Mouse (Mus musculus): Measurements from ENCODE around the gene Lsm5. TPM values are rescaled to one million over a fixed set of nuclear protein-coding genes. Genes with fewer than 3 reads are reported as not detected.

Gene Lsm5
- total and polyA plus RNA-seq, 3 experiments = 4.2 to 18.0 (median 15.7) TPM

GRCm38 (mm10) chr6:56719071-56719470 is 14.6 kb upstream of the Lsm5 start:
- WGBS = 40% methylated on average over 1 of the region's 1 CpGs
- no peak overlapping the region for H3K9ac ChIP-seq (ENCODE audit: low read depth, low read length)
- H3K27ac ChIP-seq = no peak overlapping the region
- DNase-seq = no peak
- no peaks in the 10 kb centered on the region for H3K79me2 ChIP-seq (replicated peaks; ENCODE audit: control insufficient read depth, insufficient read depth, low read length)
- TF ChIP-seq CTCF (IDR thresholded peaks at IDR 0.05) = no peak
- TF ChIP-seq EP300 (IDR thresholded peaks at IDR 0.05; ENCODE audit: insufficient read depth, low read depth, low read length) = no peak
- TF ChIP-seq POLR2A (IDR thresholded peaks at IDR 0.05; ENCODE audit: insufficient read depth, low read depth, low read length) = no peak
- intact Hi-C loops (cut with DNase I) = loop anchor here (5.0 to 10.0 kb wide), 3 partner anchors 203 to 986 kb away; partner anchors contain the start of genes Lancl2, Nt5c3, Ppm1k and Vmn1r4
- no peaks in the 10 kb centered on the region for H3K27me3 ChIP-seq (ENCODE audit: control insufficient read depth, insufficient read depth, low read length)
- no peaks in the 10 kb centered on the region; the same call in 1 of the 2 replicates for H3K36me3 ChIP-seq (ENCODE audit: control insufficient read depth, insufficient read depth, low read length)
- H3K4me1 ChIP-seq (ENCODE audit: control insufficient read depth, insufficient read depth, low read length) = peaks cover 1% of the 10 kb centered on the region
- no peak overlapping the region for H3K4me3 ChIP-seq

DNA sequence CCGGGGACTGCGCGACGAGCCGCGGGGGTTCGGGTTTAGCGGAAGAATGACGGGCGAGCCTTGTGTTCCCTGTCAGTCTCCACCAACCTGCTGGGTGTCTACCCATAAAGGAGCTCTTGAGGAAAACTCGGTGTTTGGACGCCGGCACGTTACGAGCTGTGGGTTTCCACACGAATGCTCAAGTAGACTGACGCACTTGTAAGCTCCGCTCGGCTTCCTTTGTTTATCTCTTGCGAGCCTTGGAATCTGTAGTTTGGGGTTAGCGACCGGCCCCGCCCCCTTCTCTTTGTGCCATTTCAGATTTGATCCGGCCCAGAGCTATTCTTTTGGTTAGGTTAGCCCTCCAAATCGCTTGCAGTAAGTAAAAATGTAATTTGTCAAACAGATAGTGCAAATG is 10.8 kb upstream of the Lsm5 start:
- H3K27ac ChIP-seq = peak overlapping the region; percentile 98
- peak overlapping the region; percentile 88 for H3K9ac ChIP-seq (ENCODE audit: low read depth, low read length)
- intact Hi-C loops (cut with DNase I) = loop anchor here (5.0 to 10.0 kb wide), 3 partner anchors 207 to 990 kb away; partner anchors contain the start of genes Lancl2, Nt5c3, Ppm1k and Vmn1r4
- H3K27me3 ChIP-seq (ENCODE audit: control insufficient read depth, insufficient read depth, low read length) = no peaks in the 10 kb centered on the region
- no peak for TF ChIP-seq EP300 (IDR thresholded peaks at IDR 0.05; ENCODE audit: insufficient read depth, low read depth, low read length)
- no peak; the same call in 1 of the 2 replicates for TF ChIP-seq CTCF (IDR thresholded peaks at IDR 0.05)
- no peak for TF ChIP-seq POLR2A (IDR thresholded peaks at IDR 0.05; ENCODE audit: insufficient read depth, low read depth, low read length)
- WGBS = under 1% methylated on average over 25 of the region's 25 CpGs
- DNase-seq = no peak
- H3K4me1 ChIP-seq (ENCODE audit: control insufficient read depth, insufficient read depth, low read length) = peaks cover 1% of the 10 kb centered on the region
- peak overlapping the region; percentile 100 for H3K4me3 ChIP-seq
- no peaks in the 10 kb centered on the region; the same call in 1 of the 2 replicates for H3K36me3 ChIP-seq (ENCODE audit: control insufficient read depth, insufficient read depth, low read length)
- no peaks in the 10 kb centered on the region for H3K79me2 ChIP-seq (replicated peaks; ENCODE audit: control insufficient read depth, insufficient read depth, low read length)

DNA sequence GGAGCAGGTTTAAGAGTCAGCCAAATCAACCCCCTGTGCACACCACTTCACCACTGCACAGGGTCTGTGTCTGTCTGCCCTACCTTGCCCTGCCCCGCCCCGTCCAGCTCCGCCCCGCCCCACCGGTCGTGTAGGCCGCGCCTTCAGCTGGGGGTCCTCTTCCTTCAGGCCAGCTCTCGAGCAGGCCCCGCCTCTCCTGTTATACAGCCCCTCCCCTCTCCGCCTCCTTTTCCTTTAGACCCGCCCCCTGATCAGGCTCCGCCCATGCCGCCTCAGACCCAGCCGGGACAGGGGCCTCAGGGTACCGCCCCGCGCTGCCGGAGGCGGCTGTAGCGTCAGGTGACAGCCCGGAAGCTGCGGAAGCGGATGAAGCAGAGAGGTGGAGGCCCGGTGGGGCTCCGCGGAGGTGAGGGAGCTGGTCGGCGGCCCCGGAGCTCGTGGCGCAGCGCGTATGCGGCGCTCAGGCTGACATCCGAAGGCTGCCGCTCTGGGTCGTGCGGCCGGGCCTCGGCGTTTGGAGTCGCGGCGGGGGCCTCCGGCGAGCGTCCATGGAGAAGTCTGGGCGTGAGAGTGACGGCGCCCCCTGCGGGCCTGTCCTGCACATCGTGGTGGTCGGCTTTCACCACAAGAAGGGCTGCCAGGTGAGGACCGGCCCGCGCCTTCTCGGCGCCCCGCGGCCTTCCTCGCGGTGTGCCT is 10.2 kb upstream of the Lsm5 start, which contains the start of gene Avl9:
Gene Avl9, plus strand, starts transcription at position 326 of the 696 bp plus-strand sequence.
- peak within 1 kb of the TSS; percentile 98 for H3K27ac ChIP-seq
- H3K4me1 ChIP-seq (ENCODE audit: control insufficient read depth, insufficient read depth, low read length) = peaks cover 1% of the 10 kb centered on the region
- H3K9ac ChIP-seq (ENCODE audit: low read depth, low read length) = peak within 1 kb of the TSS; percentile 88
- no peaks in the 10 kb centered on the region for H3K79me2 ChIP-seq (replicated peaks; ENCODE audit: control insufficient read depth, insufficient read depth, low read length)
- peak; percentile 78 for TF ChIP-seq POLR2A (IDR thresholded peaks at IDR 0.05; ENCODE audit: insufficient read depth, low read depth, low read length)
- 0 out of 2 replicates have a peak, but pooled peaks have one; percentile 37 for TF ChIP-seq EP300 (IDR thresholded peaks at IDR 0.05; ENCODE audit: insufficient read depth, low read depth, low read length)
- TF ChIP-seq CTCF (IDR thresholded peaks at IDR 0.05) = peak; percentile 96
- no peaks in the 10 kb centered on the region; the same call in 1 of the 2 replicates for H3K36me3 ChIP-seq (ENCODE audit: control insufficient read depth, insufficient read depth, low read length)
- under 1% methylated on average over 64 of the region's 64 CpGs for WGBS
- DNase-seq = peak; percentile 99
- intact Hi-C loops (cut with DNase I) = loop anchor here (5.0 to 10.0 kb wide), 4 partner anchors 208 to 1108 kb away; partner anchors contain the start of genes Lancl2, Nt5c3, Ppm1k and Vmn1r4
- H3K4me3 ChIP-seq = peak within 1 kb of the TSS; percentile 100
- no peaks in the 10 kb centered on the region for H3K27me3 ChIP-seq (ENCODE audit: control insufficient read depth, insufficient read depth, low read length)

GRCm38 (mm10) chr6:56714186-56714573 is 9.7 kb upstream of the Lsm5 start:
- TF ChIP-seq CTCF (IDR thresholded peaks at IDR 0.05) = no peak
- Histone ChIP-seq H3K4me1 (ENCODE audit: control insufficient read depth, insufficient read depth, low read length) (peaks cover 1% of the 10 kb centered on the region), H3K9ac (ENCODE audit: low read depth, low read length) (no peak overlapping the region), H3K79me2 (replicated peaks; ENCODE audit: control insufficient read depth, insufficient read depth, low read length) (no peaks in the 10 kb centered on the region), H3K27me3 (ENCODE audit: control insufficient read depth, insufficient read depth, low read length) (no peaks in the 10 kb centered on the region), H3K4me3 (peak overlapping the region; percentile 100), H3K36me3 (ENCODE audit: control insufficient read depth, insufficient read depth, low read length) (no peaks in the 10 kb centered on the region; the same call in 1 of the 2 replicates), H3K27ac (peak overlapping the region; percentile 53; the same call in 1 of the 2 replicates)
- 40% methylated on average over 7 of the region's 7 CpGs for WGBS
- DNase-seq = no peak
- intact Hi-C loops (cut with DNase I) = loop anchor here (5.0 to 10.0 kb wide), 3 partner anchors 821 to 1108 kb away; partner anchors contain the start of genes Lancl2 and Ppm1k

DNA sequence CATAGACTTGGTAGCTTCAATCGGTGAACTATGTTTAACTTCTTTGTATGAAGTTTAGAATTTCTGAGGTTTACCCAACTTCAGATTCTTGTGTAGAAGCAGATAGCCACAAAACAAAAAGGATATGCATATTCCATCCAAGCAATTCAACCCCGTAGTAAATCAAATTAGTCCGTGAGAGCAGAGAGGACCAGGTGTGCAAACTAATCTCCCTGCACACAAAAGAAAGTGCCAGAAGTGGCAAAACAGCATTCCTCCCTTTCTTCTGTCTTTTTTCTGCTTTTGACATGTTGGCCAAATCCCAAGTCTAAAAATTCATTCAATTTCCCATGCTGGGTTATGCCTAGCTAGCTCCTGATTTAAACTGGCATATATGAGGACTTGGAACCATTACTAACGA is 12.1 kb downstream of the Lsm5 start:
- TF ChIP-seq CTCF (IDR thresholded peaks at IDR 0.05) (no peak), EP300 (IDR thresholded peaks at IDR 0.05; ENCODE audit: insufficient read depth, low read depth, low read length) (no peak), POLR2A (IDR thresholded peaks at IDR 0.05; ENCODE audit: insufficient read depth, low read depth, low read length) (no peak)
- H3K4me1 ChIP-seq (ENCODE audit: control insufficient read depth, insufficient read depth, low read length) = no peaks in the 10 kb centered on the region
- intact Hi-C loops (cut with DNase I) = no loop called here
- H3K36me3 ChIP-seq (ENCODE audit: control insufficient read depth, insufficient read depth, low read length) = no peaks in the 10 kb centered on the region
- H3K4me3 ChIP-seq = no peak overlapping the region
- H3K79me2 ChIP-seq (replicated peaks; ENCODE audit: control insufficient read depth, insufficient read depth, low read length) = no peaks in the 10 kb centered on the region
- 78% methylated on average over 4 of the region's 4 CpGs for WGBS
- no peak overlapping the region for H3K9ac ChIP-seq (ENCODE audit: low read depth, low read length)
- no peak for DNase-seq
- H3K27ac ChIP-seq = no peak overlapping the region
- no peaks in the 10 kb centered on the region for H3K27me3 ChIP-seq (ENCODE audit: control insufficient read depth, insufficient read depth, low read length)

- Histone ChIP-seq H3K27me3 (ENCODE audit: control insufficient read depth, insufficient read depth, low read length) (no peaks in the 10 kb centered on the region), H3K4me1 (ENCODE audit: control insufficient read depth, insufficient read depth, low read length) (no peaks in the 10 kb centered on the region), H3K9ac (ENCODE audit: low read depth, low read length) (no peak overlapping the region), H3K4me3 (no peak overlapping the region), H3K27ac (no peak overlapping the region), H3K79me2 (replicated peaks; ENCODE audit: control insufficient read depth, insufficient read depth, low read length) (no peaks in the 10 kb centered on the region), H3K36me3 (ENCODE audit: control insufficient read depth, insufficient read depth, low read length) (no peaks in the 10 kb centered on the region)
- TF ChIP-seq EP300 (IDR thresholded peaks at IDR 0.05; ENCODE audit: insufficient read depth, low read depth, low read length) (no peak), CTCF (IDR thresholded peaks at IDR 0.05) (peak; percentile 88)
- DNase-seq = peak; percentile 24 to 48
- intact Hi-C loops (cut with DNase I) = loop anchor here (2.0 kb wide), 1 partner anchor 210 kb away; no protein-coding TSS in a partner anchor
- WGBS = 1% methylated on average over 2 of the region's 2 CpGs
Measured at GRCm38 (mm10) chr6:56691205-56691604, 13.3 kb downstream of the Lsm5 start.

All from heart, adult 2 months (tissue).